Mouse (Mus musculus): ENCODE measurements around the gene Rplp0. TPM values are rescaled to one million over a fixed set of nuclear protein-coding genes. Genes with fewer than 3 reads are reported as not detected.
"Not testable (repeated sequence)": the region's sequence is repeated elsewhere in the genome, so short reads cannot be mapped to it uniquely, and the experiment has no call there.

Gene Rplp0
- polyA plus RNA-seq, 1 experiment = 478 TPM

- TF ChIP-seq POLR2A (IDR thresholded peaks at IDR 0.05; ENCODE audit: borderline replicate concordance, insufficient read depth, low read length) (no peak), CTCF (IDR thresholded peaks at IDR 0.05; ENCODE audit: borderline replicate concordance, insufficient read depth, low read depth, low read length) (no peak)
- 69% methylated on average over 32 of the region's 32 CpGs for WGBS
- DNase-seq = no peak
- Histone ChIP-seq H3K4me3 (replicated peaks; ENCODE audit: insufficient read depth, low read depth, low read length) (no peak overlapping the region), H3K4me1 (ENCODE audit: control insufficient read depth, insufficient read depth, low read length) (peaks cover 57% of the 10 kb centered on the region), H3K27me3 (ENCODE audit: control insufficient read depth, insufficient read depth, low read length) (no peaks in the 10 kb centered on the region), H3K27ac (ENCODE audit: insufficient read depth, low read length) (peak overlapping the region; percentile 54)
Measured at GRCm38 (mm10) chr5:115516081-115516907, 43.0 kb upstream of the Rplp0 start.

GRCm38 (mm10) chr5:115516908-115517307 is 42.4 kb upstream of the Rplp0 start:
- no peak for TF ChIP-seq POLR2A (IDR thresholded peaks at IDR 0.05; ENCODE audit: borderline replicate concordance, insufficient read depth, low read length)
- TF ChIP-seq CTCF (IDR thresholded peaks at IDR 0.05; ENCODE audit: borderline replicate concordance, insufficient read depth, low read depth, low read length) = no peak
- no peak overlapping the region for H3K4me3 ChIP-seq (replicated peaks; ENCODE audit: insufficient read depth, low read depth, low read length)
- no peak for DNase-seq
- H3K4me1 ChIP-seq (ENCODE audit: control insufficient read depth, insufficient read depth, low read length) = peaks cover 57% of the 10 kb centered on the region
- 84% methylated on average over 7 of the region's 7 CpGs for WGBS
- no peaks in the 10 kb centered on the region for H3K27me3 ChIP-seq (ENCODE audit: control insufficient read depth, insufficient read depth, low read length)
- no peak overlapping the region for H3K27ac ChIP-seq (ENCODE audit: insufficient read depth, low read length)

- TF ChIP-seq POLR2A (IDR thresholded peaks at IDR 0.05; ENCODE audit: borderline replicate concordance, insufficient read depth, low read length) (no peak), CTCF (IDR thresholded peaks at IDR 0.05; ENCODE audit: borderline replicate concordance, insufficient read depth, low read depth, low read length) (no peak)
- H3K4me1 ChIP-seq (ENCODE audit: control insufficient read depth, insufficient read depth, low read length) = peaks cover 59% of the 10 kb centered on the region
- H3K4me3 ChIP-seq (replicated peaks; ENCODE audit: insufficient read depth, low read depth, low read length) = no peak overlapping the region
- H3K27me3 ChIP-seq (ENCODE audit: control insufficient read depth, insufficient read depth, low read length) = no peaks in the 10 kb centered on the region
- WGBS = 61% methylated on average over 9 of the region's 9 CpGs
- DNase-seq = no peak
- H3K27ac ChIP-seq (ENCODE audit: insufficient read depth, low read length) = no peak overlapping the region
Measured at GRCm38 (mm10) chr5:115517501-115517900, 41.8 kb upstream of the Rplp0 start.

GRCm38 (mm10) chr5:115518214-115518613 is 41.1 kb upstream of the Rplp0 start:
- not testable (repeated sequence) for H3K27me3 ChIP-seq (ENCODE audit: control insufficient read depth, insufficient read depth, low read length); H3K27ac ChIP-seq (ENCODE audit: insufficient read depth, low read length); H3K4me3 ChIP-seq (replicated peaks; ENCODE audit: insufficient read depth, low read depth, low read length); DNase-seq
- peaks cover 61% of the 10 kb centered on the region for H3K4me1 ChIP-seq (ENCODE audit: control insufficient read depth, insufficient read depth, low read length)
- 94% methylated on average over 8 of the region's 8 CpGs for WGBS

GRCm38 (mm10) chr5:115520325-115520869 is 38.9 kb upstream of the Rplp0 start:
- Histone ChIP-seq H3K4me3 (replicated peaks; ENCODE audit: insufficient read depth, low read depth, low read length) (peak overlapping the region; percentile 2), H3K4me1 (ENCODE audit: control insufficient read depth, insufficient read depth, low read length) (peaks cover 62% of the 10 kb centered on the region), H3K27ac (ENCODE audit: insufficient read depth, low read length) (peak overlapping the region; percentile 57), H3K27me3 (ENCODE audit: control insufficient read depth, insufficient read depth, low read length) (no peaks in the 10 kb centered on the region)
- DNase-seq = peak; percentile 64
- TF ChIP-seq POLR2A (IDR thresholded peaks at IDR 0.05; ENCODE audit: borderline replicate concordance, insufficient read depth, low read length) (no peak), CTCF (IDR thresholded peaks at IDR 0.05; ENCODE audit: borderline replicate concordance, insufficient read depth, low read depth, low read length) (no peak)
- 15% methylated on average over 21 of the region's 21 CpGs for WGBS

- H3K27ac ChIP-seq (ENCODE audit: insufficient read depth, low read length) = peak overlapping the region; percentile 48; the same call in 1 of the 2 replicates
- H3K27me3 ChIP-seq (ENCODE audit: control insufficient read depth, insufficient read depth, low read length) = no peaks in the 10 kb centered on the region
- H3K4me1 ChIP-seq (ENCODE audit: control insufficient read depth, insufficient read depth, low read length) = peaks cover 69% of the 10 kb centered on the region
- TF ChIP-seq POLR2A (IDR thresholded peaks at IDR 0.05; ENCODE audit: borderline replicate concordance, insufficient read depth, low read length) (no peak), CTCF (IDR thresholded peaks at IDR 0.05; ENCODE audit: borderline replicate concordance, insufficient read depth, low read depth, low read length) (no peak)
- H3K4me3 ChIP-seq (replicated peaks; ENCODE audit: insufficient read depth, low read depth, low read length) = no peak overlapping the region
- 60% methylated on average over 21 of the region's 21 CpGs for WGBS
- no peak for DNase-seq
Measured at GRCm38 (mm10) chr5:115521553-115522461, 37.5 kb upstream of the Rplp0 start.

- 89% methylated on average over 4 of the region's 4 CpGs for WGBS
- Histone ChIP-seq H3K4me3 (replicated peaks; ENCODE audit: insufficient read depth, low read depth, low read length) (no peak overlapping the region), H3K27me3 (ENCODE audit: control insufficient read depth, insufficient read depth, low read length) (no peaks in the 10 kb centered on the region), H3K27ac (ENCODE audit: insufficient read depth, low read length) (no peak overlapping the region), H3K4me1 (ENCODE audit: control insufficient read depth, insufficient read depth, low read length) (peaks cover 76% of the 10 kb centered on the region)
- TF ChIP-seq CTCF (IDR thresholded peaks at IDR 0.05; ENCODE audit: borderline replicate concordance, insufficient read depth, low read depth, low read length) = no peak
- no peak for TF ChIP-seq POLR2A (IDR thresholded peaks at IDR 0.05; ENCODE audit: borderline replicate concordance, insufficient read depth, low read length)
- DNase-seq = no peak
Measured at GRCm38 (mm10) chr5:115522531-115522930, 36.7 kb upstream of the Rplp0 start.
